Mouse (Mus musculus) ES-E14 (cell line): ENCODE measurements at regions not wholly inside any gene's neighbourhood (a gene's known extent, or its start where the extent isn't known, plus 50 kb on each side); places are given as distances from the start of the nearest gene placed in this dataset.

Source experiments
- DNase-seq: peaks from one replicate; pipeline ENCODE4 v3.0.0-alpha.2; 2013; ENCODE audit warnings: low read depth, low spot score
- H3K27ac ChIP-seq: 2 replicates; pipeline ENCODE4 v1.5.1; 2012; ENCODE audit warnings: low read depth, mild to moderate bottlenecking, low read length, moderate library complexity, mixed read lengths; ENCODE audit not compliant: poor library complexity, insufficient read depth, severe bottlenecking
- H3K36me3 ChIP-seq: 2 replicates; pipeline ENCODE4 v1.6.1; 2012; ENCODE audit warnings: mild to moderate bottlenecking, low read length, moderate library complexity, mixed read lengths; ENCODE audit not compliant: control insufficient read depth, poor library complexity, insufficient read depth, severe bottlenecking
- H3K4me1 ChIP-seq, 2 experiments: fragments of 150-350 bp in 1 of 2; sonication (generic) in 1 of 2; 2 replicates each; pipeline ENCODE4 v1.6.1; 2012; ENCODE audit warnings: low read length in 2 of 2, mild to moderate bottlenecking in 1 of 2, mixed read lengths in 1 of 2; ENCODE audit not compliant: control insufficient read depth in 2 of 2, insufficient read depth in 2 of 2, poor library complexity in 1 of 2
- H3K4me3 ChIP-seq, 2 experiments: fragments of 150-350 bp in 1 of 2; sonication (generic) in 1 of 2; 2 replicates each; pipeline ENCODE4 v1.5.1; 2012; ENCODE audit warnings: low read length in 2 of 2, low read depth in 1 of 2, mild to moderate bottlenecking in 1 of 2, mixed read lengths in 1 of 2; ENCODE audit not compliant: insufficient read depth in 1 of 2, poor library complexity in 1 of 2, severe bottlenecking in 1 of 2
- H3K9ac ChIP-seq: 2 replicates; pipeline ENCODE4 v1.6.1; 2012; ENCODE audit warnings: low read depth, mild to moderate bottlenecking, low read length, mixed read lengths; ENCODE audit not compliant: poor library complexity, insufficient read depth, severe bottlenecking
- H3K9me3 ChIP-seq: fragments of 150-350 bp; sonication (generic); 2 replicates; pipeline ENCODE4 v1.6.1; 2012; ENCODE audit warnings: low read depth, mild to moderate bottlenecking, low read length; ENCODE audit not compliant: control insufficient read depth, insufficient read depth
- CHD2 ChIP-seq: IDR thresholded peaks from 2 replicates; pipeline ENCODE4 v1.6.1; 2014; ENCODE audit warnings: mild to moderate bottlenecking, low read depth, low read length, inconsistent platforms
- HCFC1 ChIP-seq: IDR thresholded peaks from 2 replicates; pipeline ENCODE4 v1.6.1; 2012; ENCODE audit warnings: low read length, inconsistent platforms, borderline replicate concordance; ENCODE audit not compliant: insufficient read depth
- MAFK ChIP-seq: IDR thresholded peaks from 2 replicates; pipeline ENCODE4 v1.6.1; 2014; ENCODE audit warnings: mild to moderate bottlenecking, low read depth, low read length, inconsistent platforms; ENCODE audit not compliant: insufficient read depth
- ZC3H11A ChIP-seq: IDR thresholded peaks from 2 replicates; pipeline ENCODE4 v1.6.1; 2012; ENCODE audit warnings: low read depth, mild to moderate bottlenecking, inconsistent platforms, low read length, borderline replicate concordance
- ZNF384 ChIP-seq: IDR thresholded peaks from 2 replicates; pipeline ENCODE4 v1.6.1; 2012; ENCODE audit warnings: low read depth, low read length, inconsistent platforms
- in situ Hi-C, 2 experiments: fragments of 600-800 bp; cut with MboI; formaldehyde crosslinking; loops; one replicate each; pipeline ENCODE4 v1.15.1; 2025; ENCODE audit warnings: low sequenced_read_pairs in 2 of 2, inconsistent platforms in 1 of 2; ENCODE audit not compliant: unreplicated experiment in 2 of 2

GRCm38 (mm10) chr4:62763990-62764389 is 201.4 kb upstream of the Zfp618 start:
- in situ Hi-C loops = loop anchor here (25.0 kb wide), 1 partner anchor 202 kb away; the partner anchor contains the start of gene Rgs3 (in 2 of the 2)
- Histone ChIP-seq H3K9ac (no peak overlapping the region), H3K4me1 (no peaks in the 10 kb centered on the region), H3K36me3 (no peaks in the 10 kb centered on the region), H3K4me3 (no peak overlapping the region), H3K9me3 (no peaks in the 10 kb centered on the region), H3K27ac (no peak overlapping the region)
- TF ChIP-seq CHD2 = no peak
- TF ChIP-seq ZC3H11A = peak; percentile 80
- peak; percentile 52 for DNase-seq

GRCm38 (mm10) chr4:62769469-62770234 is 195.7 kb upstream of the Zfp618 start:
- Histone ChIP-seq H3K27ac (no peak overlapping the region), H3K4me3 (no peak overlapping the region), H3K4me1 (no peaks in the 10 kb centered on the region), H3K36me3 (no peaks in the 10 kb centered on the region), H3K9ac (no peak overlapping the region), H3K9me3 (no peaks in the 10 kb centered on the region)
- no peak for DNase-seq
- TF ChIP-seq CHD2 (no peak), HCFC1 (no peak), MAFK (no peak), ZNF384 (no peak), ZC3H11A (no peak)
- in situ Hi-C loops = loop anchor here (25.0 kb wide), 1 partner anchor 207 kb away; the partner anchor contains the start of gene Rgs3 (in 2 of the 2)

- in situ Hi-C loops = no loop called here
- Histone ChIP-seq H3K4me1 (no peaks in the 10 kb centered on the region), H3K27ac (no peak overlapping the region), H3K9me3 (no peaks in the 10 kb centered on the region), H3K4me3 (no peak overlapping the region), H3K9ac (no peak overlapping the region), H3K36me3 (no peaks in the 10 kb centered on the region)
- DNase-seq = no peak
- TF ChIP-seq ZC3H11A = no peak
- no peak for TF ChIP-seq HCFC1
- no peak for TF ChIP-seq CHD2
- no peak for TF ChIP-seq ZNF384
- TF ChIP-seq MAFK = no peak
Measured at GRCm38 (mm10) chr4:62775005-62775609, 190.3 kb upstream of the Zfp618 start.

GRCm38 (mm10) chr4:62776881-62777280 is 188.5 kb upstream of the Zfp618 start:
- Histone ChIP-seq H3K9me3 (no peaks in the 10 kb centered on the region), H3K9ac (no peak overlapping the region), H3K36me3 (no peaks in the 10 kb centered on the region), H3K4me1 (peaks cover 1 to 3% of the 10 kb centered on the region in 2 experiments; a peak in 1 of 4 replicates), H3K27ac (no peak overlapping the region), H3K4me3 (no peak overlapping the region)
- in situ Hi-C loops = no loop called here
- TF ChIP-seq HCFC1 (no peak), ZNF384 (no peak)
- DNase-seq = no peak
